Mouse (Mus musculus) cerebellum, adult 8-10 months (tissue): ENCODE results near the gene Cnpy1.

Experiments used
- DNase-seq: peaks from one replicate; pipeline ENCODE4 v3.0.0; 2022

Cnpy1 gene

DNA sequence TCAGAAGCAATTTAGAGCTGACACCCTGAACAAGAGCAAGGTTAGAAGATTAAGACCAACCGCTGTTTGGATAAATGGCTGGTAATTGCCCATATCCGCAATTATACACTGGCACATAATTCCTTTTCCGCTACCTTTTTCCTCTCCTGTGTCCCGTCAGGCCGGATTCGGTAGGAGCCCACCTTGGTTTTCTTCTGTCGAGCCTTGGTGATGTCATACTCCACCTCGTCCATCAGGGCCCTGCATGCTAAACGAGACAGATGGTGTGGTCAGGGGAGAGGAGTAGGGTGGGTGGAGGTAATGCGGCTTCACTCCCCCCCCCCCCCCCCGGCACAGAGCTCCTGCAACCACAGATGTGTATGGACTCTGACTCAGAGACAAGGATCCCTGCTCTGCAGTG is at the start of gene Cnpy1:
Gene Cnpy1 (minus strand): TSS at position 233 of the 400 bp plus-strand sequence.
- DNase-seq = no peak

DNA sequence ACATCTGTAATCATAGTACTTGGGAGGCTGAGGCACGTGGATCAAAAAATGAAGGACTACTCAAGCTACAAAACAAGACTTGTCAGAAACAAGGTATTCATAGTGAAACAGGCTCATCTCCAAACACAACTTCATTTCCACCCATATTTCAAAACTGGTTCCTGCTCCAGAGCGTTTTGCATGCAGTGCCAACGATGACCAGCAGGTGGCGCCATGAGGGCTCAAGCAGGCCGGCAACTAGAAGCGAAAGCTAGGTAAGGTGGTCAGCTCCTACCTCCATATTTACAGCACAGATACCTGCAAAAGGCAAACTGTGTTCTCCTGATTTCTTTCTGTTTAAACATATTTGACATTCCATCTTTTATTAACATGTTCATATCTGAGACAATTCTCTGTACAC is 48.4 kb upstream of the Cnpy1 start:
- DNase-seq = peak; percentile 95

DNA sequence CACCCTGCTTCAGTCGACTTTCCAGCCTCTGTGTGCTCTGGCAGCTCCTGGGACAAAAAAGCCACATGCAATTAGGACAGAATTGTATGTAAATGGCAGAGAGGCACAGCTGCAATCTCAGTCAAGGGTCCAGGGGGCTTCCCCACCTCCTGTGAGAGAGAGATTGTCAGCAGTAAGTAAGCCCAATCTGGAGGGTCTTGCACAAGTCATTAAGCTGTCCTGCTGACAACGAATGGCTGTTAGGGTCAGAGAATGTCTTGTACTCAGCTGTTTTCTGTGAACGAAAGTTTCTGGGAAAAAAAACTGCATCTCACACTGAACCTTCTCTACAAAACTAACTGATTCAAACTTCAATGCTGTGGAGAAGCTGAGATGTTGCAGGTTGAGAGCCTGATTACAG is 46.7 kb upstream of the Cnpy1 start:
- DNase-seq = no peak

DNA sequence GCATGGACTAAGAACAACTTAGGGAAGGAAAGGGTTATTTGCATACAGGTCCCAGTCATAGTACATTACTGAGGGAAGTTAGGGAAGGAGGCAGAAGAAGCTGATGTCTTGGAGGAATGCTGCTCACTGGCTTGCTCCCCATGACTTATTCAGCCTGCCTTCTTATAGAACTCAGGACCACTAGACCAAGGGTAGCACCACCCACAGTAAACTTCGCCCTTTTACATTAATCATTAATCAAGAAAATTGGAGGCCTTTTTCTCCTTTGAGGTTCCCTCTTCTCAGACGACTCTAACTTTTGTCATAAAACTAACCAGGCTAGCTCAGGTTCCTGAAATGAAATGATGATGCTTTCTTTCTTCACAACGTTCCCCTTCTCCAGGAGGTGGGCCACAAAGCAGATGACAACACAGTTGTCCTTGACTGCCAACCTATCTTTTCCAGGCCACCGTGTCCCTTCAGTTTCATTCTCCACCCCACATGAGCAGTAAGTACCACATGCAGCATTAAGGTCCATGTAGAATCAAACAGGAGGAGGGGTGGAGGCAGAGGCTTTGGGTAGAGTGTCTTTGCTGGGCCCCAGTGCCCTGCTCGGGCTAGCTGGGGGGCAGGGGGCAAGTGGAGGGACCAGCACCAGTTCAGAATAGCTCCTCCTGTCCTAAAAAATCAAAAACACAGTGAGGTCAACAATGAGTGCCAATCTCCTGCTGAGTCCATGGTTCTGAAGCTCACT is 45.7 kb upstream of the Cnpy1 start:
- no peak for DNase-seq

DNA sequence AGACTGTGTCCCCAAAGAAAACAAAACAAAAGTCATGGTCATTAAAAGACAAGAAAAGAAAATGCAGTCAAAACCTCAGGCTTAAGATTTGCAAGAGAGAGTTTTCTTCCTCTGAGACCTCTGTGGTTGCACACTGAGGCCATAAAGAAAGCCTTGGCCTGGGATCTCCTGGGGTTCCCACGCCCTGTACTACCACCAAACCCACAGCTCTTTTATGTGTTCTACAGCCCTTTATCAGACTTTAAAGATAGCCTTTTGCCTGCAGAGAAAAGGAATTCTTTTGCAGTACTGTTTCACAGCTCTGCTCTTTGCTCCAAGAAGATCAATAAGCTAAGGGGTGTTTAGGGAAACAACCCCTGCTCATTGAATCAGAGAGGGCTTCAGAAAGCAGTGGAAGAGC is 45.0 kb upstream of the Cnpy1 start:
- no peak for DNase-seq

DNA sequence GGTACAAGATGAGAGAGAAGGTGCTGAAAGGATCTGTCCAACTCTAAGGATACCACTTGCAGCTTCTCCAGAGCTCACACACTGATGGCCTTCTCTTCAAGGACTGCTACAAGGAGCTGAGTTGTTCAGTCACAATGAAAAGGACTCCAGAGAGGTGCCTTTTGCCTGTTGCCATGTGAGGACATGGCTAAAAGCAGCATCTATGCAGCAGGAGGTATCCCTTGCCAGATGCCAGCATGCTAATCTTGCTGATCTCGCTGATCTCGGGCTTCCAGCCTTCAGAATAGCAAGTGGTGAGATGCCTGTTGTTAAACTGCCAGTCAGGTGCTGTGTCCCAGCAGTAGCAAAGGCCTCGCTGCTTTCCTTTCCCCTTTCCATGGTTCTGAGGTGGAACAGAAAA is 43.5 kb upstream of the Cnpy1 start:
- DNase-seq = peak; percentile 60

DNA sequence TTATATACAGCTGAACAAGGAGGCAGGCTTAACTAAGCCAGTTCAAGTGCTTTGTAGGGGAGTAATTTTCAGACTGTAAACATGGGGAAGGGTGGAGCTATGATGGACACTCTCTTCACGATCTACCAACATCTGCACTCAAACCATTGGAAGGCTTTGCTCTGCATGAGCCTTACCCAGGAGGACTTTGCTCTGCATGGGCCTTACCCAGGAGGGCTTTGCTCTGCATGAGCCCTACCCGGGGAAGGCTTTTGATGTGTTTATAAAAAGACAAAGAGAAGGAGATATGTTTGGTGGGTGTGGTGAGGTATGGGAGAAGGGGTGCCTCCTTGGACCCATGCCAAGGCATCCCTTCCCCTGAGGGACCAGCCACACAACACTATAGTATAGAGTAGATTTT is 31.7 kb upstream of the Cnpy1 start:
- DNase-seq = no peak

DNA sequence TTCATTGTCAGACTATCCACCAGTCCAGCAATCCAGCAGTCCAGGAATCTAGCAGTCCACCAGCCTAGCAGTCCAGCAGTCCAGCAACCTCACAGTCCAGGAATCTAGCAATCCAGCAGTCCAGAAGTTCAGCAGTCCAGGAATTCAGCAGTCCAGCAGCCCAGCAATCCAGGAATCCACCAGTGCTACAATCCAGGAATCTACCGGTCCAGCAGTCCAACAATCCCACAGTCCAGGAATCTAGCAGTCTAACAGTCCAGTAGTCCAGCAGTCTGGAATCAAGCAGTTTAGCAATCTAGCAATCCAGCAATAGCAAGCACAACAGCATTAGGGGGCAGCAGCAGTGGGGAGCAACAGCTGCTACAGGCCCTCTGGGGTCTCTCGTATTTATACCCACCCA is 27.2 kb upstream of the Cnpy1 start:
- no peak for DNase-seq

DNA sequence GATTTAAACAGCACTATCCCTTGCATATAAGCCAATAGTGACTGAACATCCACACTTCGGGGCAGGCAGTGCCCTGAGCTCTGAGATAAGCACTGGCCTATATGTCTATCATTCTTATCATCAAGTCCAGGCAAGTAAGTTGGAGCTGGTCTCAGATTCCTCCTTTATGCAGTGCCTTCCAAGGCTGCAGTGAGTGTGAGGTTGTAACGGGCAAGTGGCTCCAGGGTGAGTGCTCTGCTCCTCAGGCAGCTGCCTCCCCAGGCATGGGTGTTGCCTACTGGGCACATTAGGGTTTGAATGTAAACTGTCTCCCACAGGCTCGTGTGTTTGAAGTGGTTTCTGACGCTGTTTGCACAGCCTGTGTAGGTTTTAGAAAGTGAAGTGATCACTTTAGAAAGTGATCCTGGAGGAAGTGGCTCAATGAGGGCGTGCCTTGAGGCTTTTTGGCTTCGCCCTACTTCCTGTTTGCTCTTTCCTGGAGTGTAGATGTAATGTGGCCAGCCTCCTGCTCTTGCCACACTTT is 23.9 kb upstream of the Cnpy1 start:
- no peak for DNase-seq

DNA sequence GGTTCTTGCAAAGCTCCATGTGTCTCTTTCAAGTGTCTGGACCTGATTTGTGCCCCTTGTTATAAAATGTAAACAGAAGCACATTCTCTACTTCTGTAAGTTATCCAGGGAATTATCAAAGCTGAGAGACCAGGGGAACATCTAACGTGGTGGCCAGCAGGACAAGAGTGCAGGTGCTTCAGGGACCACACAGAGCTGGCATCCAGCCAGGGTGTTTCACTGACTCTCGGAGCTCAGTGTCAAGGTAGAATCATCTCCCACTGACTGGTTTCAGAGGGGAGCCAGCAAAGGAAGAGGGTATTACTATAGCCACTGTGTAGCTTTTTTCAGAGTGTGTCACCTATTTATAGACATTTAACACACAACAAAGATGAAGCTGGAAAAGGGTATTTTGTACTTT is 22.0 kb upstream of the Cnpy1 start:
- no peak for DNase-seq

DNA sequence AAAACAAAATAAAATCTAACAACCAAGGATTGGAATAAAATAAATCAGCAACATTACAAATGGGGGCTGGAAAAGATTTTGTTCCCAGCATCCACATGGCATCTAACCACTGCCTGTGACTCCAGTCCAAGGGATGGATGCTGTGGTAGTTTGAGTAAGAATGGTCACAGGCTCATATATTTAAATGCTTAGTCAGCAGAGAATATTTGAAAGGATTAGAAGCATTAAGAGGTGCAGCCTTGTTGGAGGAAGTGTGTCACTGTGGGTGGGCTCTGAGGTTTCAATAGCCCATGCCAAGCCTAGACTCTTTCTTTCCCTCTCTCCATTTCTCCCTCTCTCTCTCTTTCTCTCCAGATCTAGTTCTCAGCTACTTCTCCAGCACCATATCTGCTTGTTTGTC is 20.0 kb upstream of the Cnpy1 start:
- DNase-seq = no peak

DNA sequence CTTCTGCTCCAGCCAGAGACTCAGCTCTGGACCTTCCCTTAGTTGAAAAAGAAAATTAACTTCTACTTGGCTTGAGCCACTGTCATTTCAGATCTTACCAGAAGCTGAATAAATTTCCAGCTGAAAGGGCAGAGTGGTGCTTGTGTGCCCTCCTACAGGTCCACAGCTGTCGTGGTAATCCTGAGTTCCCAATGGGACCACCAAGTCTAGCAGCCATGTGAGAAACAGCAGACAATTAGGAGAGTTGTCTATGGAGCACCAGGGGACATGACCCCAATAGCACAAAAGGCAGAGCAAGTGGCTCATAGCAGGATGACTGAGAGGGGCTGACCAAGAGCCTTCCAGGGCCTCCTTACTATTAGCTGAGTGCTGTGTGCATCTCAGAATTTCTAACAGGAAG is 18.2 kb upstream of the Cnpy1 start:
- DNase-seq = no peak

DNA sequence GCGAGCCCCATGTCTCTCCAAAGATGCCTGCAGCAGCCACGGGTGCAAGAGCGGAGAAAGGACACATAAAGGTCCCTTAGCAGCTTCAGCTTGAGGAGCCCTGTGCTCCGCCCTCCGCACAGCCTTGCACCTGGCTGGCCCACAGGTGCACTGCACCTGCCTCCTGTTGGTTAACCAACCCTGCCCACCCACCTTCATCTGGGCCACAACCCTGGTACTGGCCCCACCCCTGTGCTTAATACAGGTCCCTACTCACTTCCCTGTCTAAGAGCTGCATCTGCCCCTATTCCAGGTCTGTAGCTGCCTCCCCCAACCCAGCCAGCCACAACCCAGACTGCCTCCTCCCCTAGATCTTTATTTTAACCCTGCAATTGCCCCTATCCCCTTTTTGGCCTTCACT is 16.5 kb upstream of the Cnpy1 start:
- DNase-seq = no peak

DNA sequence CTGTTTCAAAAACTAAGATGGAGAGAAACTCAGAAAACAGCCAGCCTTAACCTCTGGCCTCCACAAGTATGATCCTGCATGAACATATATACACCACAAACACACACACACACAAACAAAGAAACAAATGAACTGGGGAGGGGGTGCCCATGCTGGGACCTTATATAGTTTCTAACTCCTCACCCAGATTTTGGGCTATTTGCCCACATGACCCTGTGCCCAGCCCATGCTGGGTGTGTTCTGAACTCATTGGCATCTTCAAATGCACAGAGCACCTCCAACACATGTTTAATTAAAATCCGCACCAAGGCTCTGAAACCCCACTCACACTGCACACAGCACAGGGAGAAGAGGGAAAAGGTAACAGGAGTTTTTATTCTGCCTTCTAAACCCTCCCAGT is 14.3 kb upstream of the Cnpy1 start:
- DNase-seq = no peak

DNA sequence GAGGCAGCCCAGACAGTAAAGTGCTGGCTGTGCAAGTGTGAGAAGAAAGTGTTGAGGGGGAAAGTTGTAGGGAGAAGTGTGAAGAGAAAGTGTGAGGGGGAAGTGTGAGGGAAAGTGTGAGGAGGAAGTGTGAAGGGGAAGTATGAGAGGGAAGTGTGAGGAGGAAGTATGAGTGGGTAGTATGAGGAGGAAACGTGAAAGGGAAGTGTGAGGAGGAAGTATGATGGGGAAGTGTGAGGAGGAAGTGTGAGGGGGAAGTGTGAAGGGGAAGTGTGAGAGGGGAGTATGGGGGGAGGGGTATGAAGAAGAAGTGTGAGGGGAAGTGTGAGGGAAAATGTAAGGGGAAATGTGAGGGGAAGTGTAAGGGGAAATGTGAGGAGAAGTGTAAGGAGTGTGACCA is 13.8 kb upstream of the Cnpy1 start:
- no peak for DNase-seq

DNA sequence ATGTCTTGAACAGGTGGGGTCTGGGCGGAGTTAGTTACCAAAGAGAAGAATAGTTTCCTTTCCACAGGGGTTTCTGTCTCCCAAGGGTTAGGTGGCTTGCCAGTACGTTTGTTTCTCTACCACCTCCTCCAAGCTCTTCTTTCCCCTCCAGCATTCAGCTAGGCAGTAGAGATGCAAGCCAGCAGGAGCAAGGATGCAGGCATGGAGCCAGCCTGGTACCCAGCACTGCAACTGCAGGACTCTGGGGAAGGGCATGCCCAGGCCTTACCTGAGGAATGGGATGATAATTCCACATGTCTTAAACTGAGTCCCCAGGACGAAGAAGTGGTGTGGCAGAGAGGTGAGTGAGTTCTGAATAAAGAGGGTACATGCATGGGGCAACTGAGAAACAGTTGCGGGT is 12.2 kb upstream of the Cnpy1 start:
- DNase-seq = no peak

DNA sequence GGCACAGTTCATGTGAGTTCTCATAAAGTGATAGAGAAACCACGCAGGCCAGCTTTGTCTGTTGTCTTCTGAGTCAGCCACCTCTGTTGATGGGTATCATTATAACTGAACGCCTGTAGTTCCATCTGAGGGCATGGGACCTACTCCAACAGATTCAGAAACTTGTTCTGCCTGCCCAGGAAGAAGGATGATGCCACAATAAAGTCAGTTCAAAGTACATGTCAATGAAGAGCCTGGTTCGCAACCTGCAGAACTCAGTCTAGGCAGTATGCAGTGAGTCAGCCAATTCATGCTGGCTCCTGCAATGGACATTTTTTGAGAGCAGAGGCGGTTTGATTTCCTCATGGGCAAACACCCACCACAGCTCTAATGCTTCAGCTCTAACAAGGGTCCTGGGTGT is 7.4 kb upstream of the Cnpy1 start:
- DNase-seq = no peak

DNA sequence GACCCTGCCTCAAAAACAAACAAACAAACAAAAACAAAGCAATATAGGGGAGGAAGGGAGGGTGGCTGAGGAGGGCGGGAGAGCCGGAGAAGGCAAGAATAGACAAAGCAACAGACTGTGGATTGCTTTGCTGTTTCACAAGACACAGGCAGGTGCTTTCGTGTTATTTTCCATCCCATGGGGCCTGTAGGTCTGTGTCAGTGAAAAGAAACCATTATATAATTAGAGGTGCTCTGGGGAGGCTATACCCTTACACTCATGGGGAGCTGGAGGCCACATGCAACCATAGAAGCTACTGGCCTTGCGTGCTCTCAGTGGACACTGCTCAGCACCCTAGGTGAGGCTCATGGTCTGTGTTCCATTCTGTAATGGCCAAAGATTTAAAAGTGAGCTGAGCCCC is 6.7 kb upstream of the Cnpy1 start:
- no peak for DNase-seq

DNA sequence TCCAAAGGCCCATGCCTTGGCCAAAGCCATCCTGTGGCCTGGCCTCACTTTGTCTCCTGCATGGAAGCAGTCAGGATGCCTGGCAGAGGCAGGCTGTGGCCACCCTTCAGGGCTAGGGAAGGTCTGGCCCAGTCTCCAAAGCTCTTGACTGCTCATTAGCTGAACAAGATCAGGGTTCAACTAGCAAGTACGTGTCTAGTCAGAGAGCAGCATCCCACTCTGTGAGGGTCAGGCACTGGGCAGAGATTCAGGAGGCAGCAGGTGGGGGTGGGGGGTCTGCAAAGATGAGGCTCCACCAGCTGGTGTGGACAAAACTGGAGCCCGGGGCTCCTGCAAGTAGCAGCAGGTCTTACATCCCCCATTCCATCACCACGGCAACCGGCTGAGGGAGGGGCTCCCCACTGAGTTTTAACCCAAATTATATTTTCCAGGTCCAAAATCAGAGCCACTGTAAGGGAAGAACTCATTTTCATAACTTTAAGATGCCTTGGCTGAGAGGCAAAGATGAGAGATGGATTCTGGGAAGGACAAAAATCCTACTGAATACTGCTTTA is 5.7 kb upstream of the Cnpy1 start:
- DNase-seq = peak; percentile 82

DNA sequence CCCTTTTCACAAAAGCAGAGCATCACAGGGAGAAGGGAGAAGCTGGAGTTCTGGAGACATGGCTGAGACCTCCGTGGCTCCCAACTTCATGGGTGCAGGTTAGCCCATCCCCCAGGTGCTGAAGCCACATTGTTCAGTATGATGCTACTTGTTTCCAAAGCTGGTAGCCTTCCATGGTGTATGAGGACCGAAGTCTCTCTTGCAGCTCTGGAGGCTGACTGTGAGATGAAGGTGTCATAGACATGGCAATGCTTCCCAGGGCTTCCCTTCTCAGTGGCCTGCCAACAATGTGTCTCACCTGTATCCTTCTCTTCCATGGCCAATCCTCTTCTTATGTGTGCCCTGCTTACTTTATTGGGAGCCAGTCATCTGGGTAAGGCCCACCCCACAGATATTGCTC is 4.9 kb upstream of the Cnpy1 start:
- DNase-seq = no peak

DNA sequence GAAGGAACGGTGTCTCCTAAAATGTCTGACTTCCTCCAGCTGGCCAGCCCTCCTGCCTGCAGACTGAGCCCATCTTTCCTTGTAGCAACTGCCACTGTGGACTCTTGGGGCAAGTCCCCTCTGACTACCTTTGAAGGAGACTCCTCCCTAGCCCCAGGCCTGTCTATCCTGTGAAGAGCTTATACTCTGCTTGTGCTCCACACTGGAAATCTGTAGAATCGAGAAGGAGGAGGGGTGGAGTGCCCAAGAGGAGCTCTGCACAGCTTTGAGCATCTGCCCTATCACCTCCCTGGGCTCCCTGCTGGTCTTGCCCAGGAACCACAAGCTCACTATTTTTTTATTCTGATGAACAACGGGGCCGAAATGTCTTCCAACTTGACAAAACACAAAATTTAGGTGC is 485 bp downstream of the Cnpy1 start:
- DNase-seq = no peak

DNA sequence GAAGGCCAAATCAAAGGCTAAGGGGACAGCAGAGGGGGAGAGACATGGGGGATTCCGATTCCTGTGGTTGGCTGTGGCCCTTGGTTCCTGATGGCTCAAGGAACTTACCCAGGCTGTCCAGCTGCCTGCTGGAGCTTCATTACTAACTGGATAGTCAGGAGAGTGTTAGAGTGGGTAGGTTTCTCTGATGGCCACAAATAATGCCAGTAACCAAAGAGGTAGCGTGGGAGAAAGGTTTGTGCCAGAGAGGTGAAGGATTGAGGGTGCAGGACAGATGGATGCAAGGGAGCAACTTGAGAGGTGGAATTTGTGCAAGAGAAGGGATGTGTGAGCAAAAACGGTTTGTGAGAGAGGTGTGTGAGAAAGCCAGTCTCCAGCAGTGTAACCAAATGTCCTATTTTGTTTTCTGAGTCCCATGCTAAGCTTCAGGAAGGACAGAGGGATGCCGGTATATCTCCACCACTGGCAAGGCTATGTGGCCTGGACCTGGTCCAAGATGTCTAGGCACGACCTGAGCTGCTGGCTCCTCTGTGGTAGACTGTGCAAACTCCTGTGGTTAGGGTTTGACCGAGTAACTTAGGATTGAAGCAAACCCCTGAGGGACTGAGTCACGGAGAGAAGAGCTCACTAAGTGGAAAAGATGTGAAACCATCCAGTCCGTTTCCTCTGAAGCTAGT is 2.0 kb downstream of the Cnpy1 start:
- DNase-seq = peak; percentile 62

DNA sequence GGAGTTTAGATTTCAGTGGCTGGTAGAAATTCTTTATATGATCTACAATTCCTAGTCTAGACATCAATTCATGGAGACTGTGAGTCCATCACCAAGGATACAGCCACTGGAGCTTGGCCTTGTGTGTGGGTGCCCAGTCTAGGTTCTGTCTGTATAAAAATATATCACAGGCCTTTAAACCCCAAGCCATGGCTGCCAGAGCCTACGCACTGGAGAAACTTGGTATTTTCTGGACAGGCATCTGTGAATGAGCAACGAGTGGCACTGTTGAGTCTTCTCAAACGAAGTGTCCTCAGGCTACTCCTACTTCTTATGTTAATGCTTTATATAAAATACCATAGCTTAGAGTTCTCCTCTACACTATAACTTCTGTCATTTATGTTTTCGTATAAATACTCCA is 4.2 kb downstream of the Cnpy1 start:
- no peak for DNase-seq

DNA sequence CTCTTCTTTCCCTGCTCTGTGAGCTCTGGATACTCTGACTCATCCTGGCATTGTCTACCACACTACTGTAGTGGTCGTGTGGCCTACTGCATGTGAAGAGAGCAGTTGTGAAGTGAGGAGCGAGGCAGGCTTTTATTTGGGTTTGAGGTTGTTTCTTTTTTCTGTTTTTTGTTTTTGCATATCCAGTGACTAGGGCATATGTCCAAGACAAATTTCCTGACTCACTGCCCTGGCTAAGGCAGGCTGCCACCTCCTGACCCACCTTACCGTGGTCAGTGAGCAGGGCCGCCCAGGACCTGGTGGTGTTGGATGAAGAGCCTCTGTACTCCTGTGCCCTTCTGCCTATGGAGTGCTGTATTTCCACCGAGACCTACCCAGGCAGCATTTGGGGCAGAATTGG is 5.8 kb downstream of the Cnpy1 start:
- DNase-seq = no peak

DNA sequence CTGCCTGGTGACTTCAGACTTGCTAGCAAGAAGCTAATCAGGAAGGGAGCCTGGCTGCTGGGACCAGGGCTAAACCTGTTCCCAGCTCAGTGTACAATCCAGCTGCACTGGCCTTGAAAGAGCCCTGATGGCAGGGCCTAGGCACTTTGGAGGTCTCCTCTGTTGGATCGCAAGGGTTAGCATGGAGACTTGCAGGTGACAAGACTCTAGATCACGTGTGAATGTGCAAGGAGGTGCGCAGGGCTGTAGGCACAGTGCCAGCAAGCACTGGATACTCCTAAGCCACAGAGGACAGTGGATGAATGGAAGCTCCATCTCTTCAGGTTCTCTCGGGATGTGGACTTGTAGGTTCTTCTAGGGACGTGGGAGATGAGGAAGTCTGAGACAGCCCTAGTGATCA is 6.7 kb downstream of the Cnpy1 start:
- no peak for DNase-seq
